Mouse (Mus musculus) layer of hippocampus, adult 2 months (tissue): ENCODE measurements at regions not wholly inside any gene's neighbourhood (a gene's known extent, or its start where the extent isn't known, plus 50 kb on each side); places are given as distances from the start of the nearest gene placed in this dataset.

Experiments
- DNase-seq, 2 experiments: peaks; one replicate each; pipeline ENCODE4 v3.0.0; 2022; ENCODE audit warnings: low spot score in 2 of 2
- H3K27ac ChIP-seq: fragments of 200-600 bp; 2 replicates; pipeline ENCODE4 v1.8.1; 2022
- H3K4me3 ChIP-seq: fragments of 200-600 bp; 2 replicates; pipeline ENCODE4 v1.8.1; 2022; ENCODE audit warnings: mild to moderate bottlenecking
- CTCF ChIP-seq: fragments of 200-600 bp; conservative IDR thresholded peaks from 2 replicates; pipeline ENCODE4 v1.8.1; 2022; ENCODE audit warnings: antibody characterized with exemption, mild to moderate bottlenecking, moderate library complexity
- microRNA-seq, 2 experiments: library from miRNA; unstranded; fragments of <30 nt; microRNA quantifications; one replicate each; pipeline ENCODE4 v1.2.0; 2021

DNA sequence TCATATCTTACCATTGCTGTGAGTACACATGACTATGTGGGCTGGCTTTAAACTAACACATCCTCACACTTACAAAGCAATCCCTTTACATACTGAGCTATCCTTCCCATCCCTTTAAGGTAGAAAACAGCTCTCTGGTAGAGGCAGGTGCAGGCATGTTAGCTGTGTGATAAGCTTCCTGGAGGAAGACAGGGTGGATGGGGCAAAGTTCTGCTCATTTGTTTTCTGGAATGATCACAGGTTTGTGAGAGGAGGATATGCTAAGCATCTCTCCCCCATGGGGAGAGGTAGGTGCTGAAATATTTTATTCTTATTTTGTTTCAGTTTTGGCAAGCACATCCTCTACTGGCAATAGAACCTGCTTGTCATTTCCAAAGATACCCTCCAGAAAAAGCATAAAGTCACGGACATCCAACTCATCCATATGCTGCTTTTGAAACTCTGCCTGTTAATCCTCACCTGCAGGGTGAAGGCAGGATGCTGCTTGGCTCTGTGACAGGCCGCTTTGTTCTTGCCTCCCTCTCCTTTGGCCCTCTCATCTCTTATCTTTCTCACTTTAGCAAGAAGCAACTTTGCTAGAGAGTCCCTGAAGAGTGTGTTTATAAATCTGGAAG is 480.4 kb upstream of the Ddx18 start:
- DNase-seq = peak in 1 of 2 experiments; percentile 3
- TF ChIP-seq CTCF = no peak
- Histone ChIP-seq H3K4me3 (no peak overlapping the region), H3K27ac (no peak overlapping the region)

DNA sequence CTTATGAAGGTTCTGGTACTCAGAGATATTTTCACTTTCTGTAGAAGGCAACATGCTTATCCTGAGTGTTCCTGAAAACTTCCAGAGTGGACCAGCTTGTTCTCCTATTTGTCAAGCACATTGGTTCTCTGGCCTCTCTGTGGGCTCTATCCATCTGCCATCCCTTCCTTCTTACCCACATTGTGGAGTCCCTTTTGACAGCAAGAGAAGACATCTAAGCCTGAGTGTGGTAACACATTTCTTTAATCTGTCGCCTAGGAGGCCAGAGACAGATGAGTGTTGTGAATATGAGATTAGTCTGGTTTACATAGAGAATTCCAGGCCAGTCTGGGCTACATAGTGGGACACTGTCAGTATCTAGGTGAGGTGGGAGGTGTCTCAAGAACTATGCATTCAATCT is 476.1 kb upstream of the Ddx18 start:
- no peak for TF ChIP-seq CTCF
- no peak for DNase-seq
- H3K4me3 ChIP-seq = no peak overlapping the region
- no peak overlapping the region for H3K27ac ChIP-seq

DNA sequence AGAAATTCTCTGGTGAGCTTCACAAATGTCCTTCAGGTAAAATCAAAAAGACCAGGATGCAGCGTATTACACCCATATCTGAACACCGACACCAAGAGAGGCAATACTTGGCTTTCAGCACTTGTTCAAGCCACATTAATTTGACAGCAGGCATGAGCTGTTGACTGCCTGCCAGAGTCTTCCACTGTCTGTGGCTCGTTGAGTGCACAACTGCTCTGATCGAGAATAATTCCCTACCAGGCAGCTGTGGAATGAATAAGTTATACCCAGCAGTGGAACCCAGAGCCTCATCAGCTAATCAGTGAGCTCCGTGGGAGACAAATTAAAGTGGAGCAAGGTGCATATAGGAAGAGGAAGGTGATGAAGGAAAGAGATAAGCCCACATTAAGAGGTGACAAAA is 475.3 kb upstream of the Ddx18 start:
- no peak for TF ChIP-seq CTCF
- peak; percentile 16 to 23 for DNase-seq
- no peak overlapping the region for H3K4me3 ChIP-seq
- no peak overlapping the region for H3K27ac ChIP-seq

DNA sequence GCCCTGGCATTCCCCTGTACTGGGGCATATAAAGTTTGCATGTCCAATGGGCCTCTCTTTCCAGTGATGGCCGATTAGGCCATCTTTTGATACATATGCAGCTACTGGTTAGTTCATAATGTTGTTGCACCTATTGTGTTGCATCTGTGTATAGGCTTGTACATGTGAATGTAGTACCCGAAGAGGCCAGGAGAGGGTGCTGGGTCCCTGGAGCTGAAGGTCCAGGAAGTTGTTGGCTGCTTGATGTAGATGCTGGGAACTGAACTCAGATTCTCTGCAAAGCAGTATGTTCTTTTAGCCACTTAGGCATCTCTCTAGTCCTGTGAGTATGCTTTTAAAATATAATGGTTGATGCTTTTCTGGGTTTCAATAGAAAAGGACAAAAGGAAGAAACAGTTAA is 440.0 kb upstream of the Ddx18 start:
- no peak overlapping the region for H3K27ac ChIP-seq
- no peak for TF ChIP-seq CTCF

GRCm38 (mm10) chr1:121996461-121996860 is 428.7 kb upstream of the Ddx18 start:
- DNase-seq = no peak
- TF ChIP-seq CTCF = no peak
- Histone ChIP-seq H3K4me3 (no peak overlapping the region), H3K27ac (no peak overlapping the region)

More for the DNA sequence above, 440.0 kb upstream of the Ddx18 start:
- H3K4me3 ChIP-seq = no peak overlapping the region
- no peak for DNase-seq

DNA sequence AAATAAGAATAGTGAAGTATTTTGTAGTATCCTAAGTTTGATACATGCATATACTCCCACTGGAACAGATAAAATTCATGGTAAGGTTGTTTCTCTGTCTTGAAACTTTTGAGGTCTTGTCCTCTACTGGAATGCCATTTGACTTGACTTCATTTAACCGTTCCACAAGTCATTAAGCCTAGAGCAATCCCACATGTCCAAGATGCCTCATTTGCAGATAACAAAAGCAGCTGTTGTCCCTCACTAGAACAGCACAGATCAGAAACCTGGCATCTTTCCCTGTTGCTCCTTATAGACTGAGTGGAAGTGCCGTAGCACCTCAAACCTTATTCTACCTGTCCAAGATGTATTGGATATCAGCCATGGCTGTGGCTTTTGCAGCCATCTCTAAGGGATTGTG is 422.9 kb upstream of the Ddx18 start:
- no peak for TF ChIP-seq CTCF
- DNase-seq = no peak
- Histone ChIP-seq H3K4me3 (no peak overlapping the region), H3K27ac (no peak overlapping the region)

- TF ChIP-seq CTCF = no peak
- DNase-seq = no peak
- Histone ChIP-seq H3K27ac (no peak overlapping the region), H3K4me3 (no peak overlapping the region)
These were observed 391.2 kb upstream of the Ddx18 start for GRCm38 (mm10) chr1:121958942-121959341.

DNA sequence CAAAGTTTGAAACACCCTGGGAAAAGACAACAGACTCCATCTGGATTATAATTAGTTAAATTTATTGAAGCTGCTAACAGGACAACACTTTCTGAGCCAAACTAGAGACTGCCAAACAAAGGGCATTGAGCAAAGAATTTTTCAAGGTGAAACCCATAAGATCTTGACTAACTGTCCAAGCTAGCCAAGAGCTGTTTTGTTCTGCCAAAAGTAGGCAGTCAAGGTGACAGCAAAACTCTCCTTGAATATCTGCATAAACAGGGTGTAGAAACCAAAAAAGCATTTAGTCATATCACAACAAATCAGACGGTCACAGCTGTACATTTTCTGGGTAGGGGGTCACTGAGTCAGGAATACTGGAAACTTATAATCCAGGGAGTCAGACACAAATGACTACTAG is 368.1 kb upstream of the Ddx18 start:
- H3K27ac ChIP-seq = no peak overlapping the region
- no peak for TF ChIP-seq CTCF
- DNase-seq = no peak
- no peak overlapping the region for H3K4me3 ChIP-seq

Small RNAs in the stretch of these regions (microRNA-seq; reads per million reads assigned to microRNA genes)
- 0 reads per million in 2 experiments for gene Gm26472
